Mouse (Mus musculus): ENCODE measurements around the gene Zer1. TPM values are rescaled to one million over a fixed set of nuclear protein-coding genes. Genes with fewer than 3 reads are reported as not detected.
A peak's percentile ranks its signal among the peaks of the same experiment; 100 is the strongest.

Gene Zer1
- polyA plus RNA-seq, 1 experiment from 2014 or later = 5.1 TPM

DNA sequence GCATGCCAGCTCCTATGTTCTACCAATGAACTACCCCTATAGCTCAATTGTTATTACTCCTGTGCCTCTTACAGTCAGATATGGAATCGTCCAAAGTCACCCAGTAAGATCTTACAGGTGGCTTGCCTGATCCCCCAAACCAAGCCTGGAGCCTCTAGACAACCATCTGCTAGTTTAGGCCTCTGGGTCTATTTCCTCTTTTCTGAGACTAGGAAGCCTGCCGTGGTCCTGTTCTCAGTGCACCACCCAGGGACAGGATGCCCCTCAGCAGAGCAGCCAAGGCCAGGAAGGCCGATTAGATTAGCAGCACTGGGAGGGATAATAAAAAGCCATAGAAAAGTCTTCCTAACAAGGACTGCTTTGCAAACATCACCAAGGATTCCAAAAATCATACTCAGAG, 74.6 kb downstream of the Zer1 start:
- H3K9ac ChIP-seq (ENCODE audit: low read length) = no peak overlapping the region
- WGBS = 78% methylated on average over 3 of the region's 3 CpGs
- H3K9me3 ChIP-seq (replicated peaks; ENCODE audit: control insufficient read depth, low read length) = no peaks in the 10 kb centered on the region
- no peaks in the 10 kb centered on the region for H3K27me3 ChIP-seq (ENCODE audit: control insufficient read depth, insufficient read depth, low read length)
- H3K27ac ChIP-seq (ENCODE audit: low read length) = no peak overlapping the region
- no peaks in the 10 kb centered on the region for H3K36me3 ChIP-seq (ENCODE audit: control insufficient read depth, insufficient read depth, low read length)
- ATAC-seq (ENCODE audit: insufficient read depth, low FRiP score) = no peak
- no peak overlapping the region for H3K4me2 ChIP-seq (ENCODE audit: low read depth, low read length)
- H3K4me3 ChIP-seq (replicated peaks; ENCODE audit: low read length) = no peak overlapping the region
- 0 out of 2 replicates have a peak, but pooled peaks cover 7% of the 10 kb centered on the region for H3K4me1 ChIP-seq (ENCODE audit: control insufficient read depth, insufficient read depth, low read length)

DNA sequence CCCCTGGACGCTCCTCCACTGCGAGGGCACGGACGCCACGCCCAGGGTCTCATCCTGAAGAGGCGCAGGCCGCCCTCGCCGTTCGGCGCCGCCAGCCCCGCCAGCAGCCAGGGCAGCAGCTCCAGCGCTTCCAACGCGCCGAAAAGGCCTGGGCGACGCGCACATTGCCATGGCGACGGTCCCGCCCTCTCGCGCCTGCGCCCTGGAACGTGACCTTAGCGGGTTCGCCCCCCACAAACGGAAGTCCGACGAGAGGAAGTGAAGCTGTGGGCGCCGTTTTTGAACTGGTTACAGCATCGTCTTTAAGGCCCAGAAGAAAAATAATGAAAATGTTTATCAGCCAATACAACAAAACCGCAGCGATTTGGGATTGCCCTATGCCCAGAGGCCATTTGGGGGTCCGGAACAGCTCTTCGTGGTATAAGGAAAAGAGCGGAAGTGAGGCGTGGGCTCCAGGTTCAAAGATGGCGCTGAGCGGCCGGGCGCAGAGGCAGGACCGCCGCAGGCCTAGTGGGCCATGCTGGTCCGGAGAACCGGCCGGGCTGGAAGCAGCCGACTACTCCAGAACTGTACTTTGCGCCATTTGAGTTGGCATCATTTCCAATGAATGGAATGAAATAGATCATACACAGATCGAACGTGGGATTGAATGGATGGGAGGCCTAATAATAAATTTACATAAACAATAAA, 75.5 kb downstream of the Zer1 start, which contains the start of gene Wdr34:
Gene Wdr34, minus strand, starts transcription at position 183 of the 690 bp plus-strand sequence.
- H3K36me3 ChIP-seq (ENCODE audit: control insufficient read depth, insufficient read depth, low read length) = no peaks in the 10 kb centered on the region
- no peaks in the 10 kb centered on the region for H3K9me3 ChIP-seq (replicated peaks; ENCODE audit: control insufficient read depth, low read length)
- no peaks in the 10 kb centered on the region for H3K27me3 ChIP-seq (ENCODE audit: control insufficient read depth, insufficient read depth, low read length)
- peak within 1 kb of the TSS; percentile 61 for H3K4me2 ChIP-seq (ENCODE audit: low read depth, low read length)
- peak within 1 kb of the TSS; percentile 82 for H3K9ac ChIP-seq (ENCODE audit: low read length)
- 0 out of 2 replicates have a peak, but pooled peaks cover 7% of the 10 kb centered on the region for H3K4me1 ChIP-seq (ENCODE audit: control insufficient read depth, insufficient read depth, low read length)
- ATAC-seq (ENCODE audit: insufficient read depth, low FRiP score) = peak; percentile 97
- under 1% methylated on average over 54 of the region's 54 CpGs for WGBS
- peak within 1 kb of the TSS; percentile 73 for H3K4me3 ChIP-seq (replicated peaks; ENCODE audit: low read length)
- peak within 1 kb of the TSS; percentile 95 for H3K27ac ChIP-seq (ENCODE audit: low read length)

DNA sequence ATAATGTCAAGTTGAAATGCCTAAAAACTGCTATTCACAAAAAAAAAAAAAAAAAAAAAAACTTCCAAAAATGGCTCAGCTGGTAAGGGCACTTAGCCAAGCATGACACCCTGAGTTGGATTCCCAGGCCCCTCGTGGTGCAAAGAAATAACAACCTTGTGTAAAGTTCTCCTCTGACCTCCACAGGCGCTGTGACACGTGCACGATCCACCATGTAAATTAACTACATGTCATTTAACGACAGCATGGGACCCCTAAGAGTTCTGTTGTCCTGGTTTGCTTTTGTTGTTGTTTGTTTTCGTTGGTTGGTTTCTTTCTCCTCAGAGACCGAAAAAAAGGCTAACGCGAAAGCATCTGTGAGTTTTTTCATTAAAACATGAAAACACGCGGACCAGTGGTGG, 76.3 kb downstream of the Zer1 start:
- Histone ChIP-seq H3K36me3 (ENCODE audit: control insufficient read depth, insufficient read depth, low read length) (no peaks in the 10 kb centered on the region), H3K27me3 (ENCODE audit: control insufficient read depth, insufficient read depth, low read length) (no peaks in the 10 kb centered on the region), H3K27ac (ENCODE audit: low read length) (peak overlapping the region; percentile 95), H3K9ac (ENCODE audit: low read length) (peak overlapping the region; percentile 82), H3K9me3 (replicated peaks; ENCODE audit: control insufficient read depth, low read length) (no peaks in the 10 kb centered on the region), H3K4me3 (replicated peaks; ENCODE audit: low read length) (peak overlapping the region; percentile 73), H3K4me1 (ENCODE audit: control insufficient read depth, insufficient read depth, low read length) (0 out of 2 replicates have a peak, but pooled peaks cover 7% of the 10 kb centered on the region), H3K4me2 (ENCODE audit: low read depth, low read length) (peak overlapping the region; percentile 61)
- ATAC-seq (ENCODE audit: insufficient read depth, low FRiP score) = no peak
- 51% methylated on average over 11 of the region's 11 CpGs for WGBS

Other genes starting within 250 kb of the Zer1 start
- gene Odf2, start 235.4 kb downstream of the Zer1 start, polyA plus RNA-seq (2015; fragmentation: Nextera tagmentation; extraction: Ambion mirVana) = 50.9 and 56.1 TPM in 2 replicates
- gene Gle1, start 189.2 kb downstream of the Zer1 start, polyA plus RNA-seq (2015; fragmentation: Nextera tagmentation; extraction: Ambion mirVana) = 50.0 and 54.3 TPM in 2 replicates
- 84.2 and 96.3 TPM in 2 replicates for gene Sptan1, start 159.0 kb downstream of the Zer1 start, polyA plus RNA-seq (2015; fragmentation: Nextera tagmentation; extraction: Ambion mirVana)
- 23.2 and 26.1 TPM in 2 replicates for gene Wdr34, start 75.7 kb downstream of the Zer1 start, polyA plus RNA-seq (2015; fragmentation: Nextera tagmentation; extraction: Ambion mirVana)
- gene Set, start 67.2 kb downstream of the Zer1 start, polyA plus RNA-seq (2015; fragmentation: Nextera tagmentation; extraction: Ambion mirVana) = 324 and 336 TPM in 2 replicates
- 8.9 and 9.6 TPM in 2 replicates for gene Pkn3, start 46.9 kb downstream of the Zer1 start, polyA plus RNA-seq (2015; fragmentation: Nextera tagmentation; extraction: Ambion mirVana)
- gene Zdhhc12, start 30.9 kb downstream of the Zer1 start, polyA plus RNA-seq (2015; fragmentation: Nextera tagmentation; extraction: Ambion mirVana) = 37.4 and 41.4 TPM in 2 replicates
- 5.2 and 5.4 TPM in 2 replicates for gene Tbc1d13, start 9.2 kb upstream of the Zer1 start, polyA plus RNA-seq (2015; fragmentation: Nextera tagmentation; extraction: Ambion mirVana)
- 17.5 and 19.0 TPM in 2 replicates for gene Endog, start 46.9 kb upstream of the Zer1 start, polyA plus RNA-seq (2015; fragmentation: Nextera tagmentation; extraction: Ambion mirVana)
- gene Spout1, start 53.9 kb upstream of the Zer1 start, polyA plus RNA-seq (2015; fragmentation: Nextera tagmentation; extraction: Ambion mirVana) = 62.7 and 65.6 TPM in 2 replicates
- gene Kyat1, start 81.3 kb upstream of the Zer1 start, polyA plus RNA-seq (2015; fragmentation: Nextera tagmentation; extraction: Ambion mirVana) = 25.8 and 39.2 TPM in 2 replicates
- 34.0 and 40.1 TPM in 2 replicates for gene Lrrc8a, start 113.1 kb upstream of the Zer1 start, polyA plus RNA-seq (2015; fragmentation: Nextera tagmentation; extraction: Ambion mirVana)
- 0.24 and 0.30 TPM in 2 replicates for gene Gm28035, start 116.0 kb upstream of the Zer1 start, polyA plus RNA-seq (2015; fragmentation: Nextera tagmentation; extraction: Ambion mirVana)
- gene Phyhd1, start 141.6 kb upstream of the Zer1 start, polyA plus RNA-seq (2015; fragmentation: Nextera tagmentation; extraction: Ambion mirVana) = 13.3 and 13.5 TPM in 2 replicates
- not detected in 2 replicates for gene Gm28038, start 156.5 kb upstream of the Zer1 start, polyA plus RNA-seq (2015; fragmentation: Nextera tagmentation; extraction: Ambion mirVana)
- 32.4 and 34.0 TPM in 2 replicates for gene Dolk, start 161.7 kb upstream of the Zer1 start, polyA plus RNA-seq (2015; fragmentation: Nextera tagmentation; extraction: Ambion mirVana)
- gene Nup188, start 161.8 kb upstream of the Zer1 start, polyA plus RNA-seq (2015; fragmentation: Nextera tagmentation; extraction: Ambion mirVana) = 26.0 and 30.5 TPM in 2 replicates
- gene Sh3glb2, start 234.8 kb upstream of the Zer1 start, polyA plus RNA-seq (2015; fragmentation: Nextera tagmentation; extraction: Ambion mirVana) = 107 and 118 TPM in 2 replicates
- gene Miga2, start 239.6 kb upstream of the Zer1 start, polyA plus RNA-seq (2015; fragmentation: Nextera tagmentation; extraction: Ambion mirVana) = 26.2 and 26.3 TPM in 2 replicates

All from stomach, embryonic 16.5 days (tissue).